Mouse (Mus musculus) kidney, adult 2 months (tissue): ENCODE data around the gene Gtf2h5. TPM values are rescaled to one million over a fixed set of nuclear protein-coding genes. Genes with fewer than 3 reads are reported as not detected.
A peak's percentile ranks its signal among the peaks of the same experiment; 100 is the strongest.

Source experiments
- DNase-seq: peaks from one replicate; pipeline ENCODE4 v3.0.0; 2021
- H3K27ac ChIP-seq: fragments of 200-500 bp; 2 replicates; pipeline ENCODE4 v1.5.1; 2012; ENCODE audit warnings: low read depth, low read length, control low read depth, inconsistent platforms; ENCODE audit not compliant: insufficient read depth
- H3K27me3 ChIP-seq: fragments of 200-500 bp; replicated peaks from 2 replicates; pipeline ENCODE4 v1.6.1; 2012; ENCODE audit warnings: mild to moderate bottlenecking, moderate library complexity, low read length, inconsistent platforms; ENCODE audit not compliant: control insufficient read depth, insufficient read depth
- H3K36me3 ChIP-seq: fragments of 200-500 bp; 2 replicates; pipeline ENCODE4 v1.6.1; 2012; ENCODE audit warnings: mild to moderate bottlenecking, moderate library complexity, low read length, inconsistent platforms; ENCODE audit not compliant: control insufficient read depth, insufficient read depth
- H3K4me1 ChIP-seq: fragments of 200-500 bp; 2 replicates; pipeline ENCODE4 v1.6.1; 2011; ENCODE audit warnings: low read length; ENCODE audit not compliant: control insufficient read depth, insufficient read depth
- H3K4me3 ChIP-seq: fragments of 200-500 bp; 2 replicates; pipeline ENCODE4 v1.5.1; 2011; ENCODE audit warnings: mild to moderate bottlenecking, low read depth, low read length, control low read depth; ENCODE audit not compliant: insufficient read depth
- CTCF ChIP-seq: fragments of 200-500 bp; conservative IDR thresholded peaks from 2 replicates; pipeline ENCODE4 v1.5.1; 2011; ENCODE audit warnings: low read depth, mild to moderate bottlenecking, control low read depth, low read length, moderate library complexity, mixed read lengths; ENCODE audit not compliant: insufficient read depth, insufficient read length
- POLR2A ChIP-seq: fragments of 200-500 bp; IDR thresholded peaks from one replicate; pipeline ENCODE4 v1.6.1; 2011; ENCODE audit warnings: low read depth, low read length, control low read depth
- WGBS: fragments of 180-500 bp; shearing (Covaris S2); methylation state at CpG from one replicate; pipeline ENCODE4 v1.1.7; 2018; 5-methylcytosine and 5-hydroxymethylcytosine counted together
- polyA plus RNA-seq: library from polyadenylated mRNA; depleted of rRNA; stranded (reverse); fragments of >200 nt; gene quantifications from 2 replicates; pipeline ENCODE4 v1.2.3, GENCODE M21; 2012

Gene Gtf2h5
- polyA plus RNA-seq, 1 experiment, result 39.5 TPM

DNA sequence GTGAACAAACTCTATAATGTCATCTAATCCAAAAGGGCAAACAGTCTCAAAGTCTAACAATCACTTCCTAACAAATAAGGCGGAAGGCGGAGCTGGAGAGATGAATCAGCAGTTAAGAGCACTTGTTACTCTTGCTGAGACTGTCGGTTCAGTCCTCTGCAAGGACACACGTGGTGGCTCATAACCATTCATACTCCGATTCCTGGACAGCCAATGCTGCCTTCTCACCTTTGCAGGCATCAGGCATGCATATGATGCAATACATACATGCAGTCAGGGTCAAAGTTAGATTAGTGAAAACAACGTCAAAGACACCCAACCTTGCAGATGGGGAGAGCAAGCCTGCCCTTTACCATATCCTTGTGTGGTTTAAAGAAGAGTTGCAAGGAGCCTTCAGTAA, 12.0 kb downstream of the Gtf2h5 start:
- TF ChIP-seq POLR2A (no peak), CTCF (no peak)
- H3K36me3 ChIP-seq, result no peaks in the 10 kb centered on the region; the same call in 1 of the 2 replicates
- H3K27ac ChIP-seq, result no peak overlapping the region
- H3K4me3 ChIP-seq, result no peak overlapping the region
- no peaks in the 10 kb centered on the region for H3K27me3 ChIP-seq
- no peaks in the 10 kb centered on the region for H3K4me1 ChIP-seq
- DNase-seq, result no peak
- 85% methylated on average over 6 of the region's 6 CpGs for WGBS

DNA sequence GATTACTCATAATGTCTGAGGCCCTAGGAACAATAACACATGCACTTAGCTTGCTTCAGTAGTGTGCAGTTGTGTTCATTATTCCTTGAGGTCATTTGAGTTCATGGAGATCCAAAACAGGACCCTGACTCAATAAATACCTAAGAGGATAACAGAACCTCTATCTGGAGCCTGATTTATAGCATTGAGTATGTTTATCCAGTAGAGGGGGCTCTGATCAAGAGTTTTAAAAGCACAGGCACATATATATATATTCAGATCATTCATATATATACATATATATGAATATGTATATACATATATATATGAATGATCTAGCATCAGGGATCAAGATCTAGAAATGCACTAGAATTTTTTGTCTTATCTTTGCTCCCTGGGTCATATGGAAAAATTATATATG, 16.0 kb downstream of the Gtf2h5 start:
- TF ChIP-seq POLR2A (no peak), CTCF (no peak)
- Histone ChIP-seq H3K4me1 (no peaks in the 10 kb centered on the region), H3K27ac (no peak overlapping the region), H3K4me3 (no peak overlapping the region), H3K36me3 (no peaks in the 10 kb centered on the region), H3K27me3 (no peaks in the 10 kb centered on the region)
- no peak for DNase-seq

DNA sequence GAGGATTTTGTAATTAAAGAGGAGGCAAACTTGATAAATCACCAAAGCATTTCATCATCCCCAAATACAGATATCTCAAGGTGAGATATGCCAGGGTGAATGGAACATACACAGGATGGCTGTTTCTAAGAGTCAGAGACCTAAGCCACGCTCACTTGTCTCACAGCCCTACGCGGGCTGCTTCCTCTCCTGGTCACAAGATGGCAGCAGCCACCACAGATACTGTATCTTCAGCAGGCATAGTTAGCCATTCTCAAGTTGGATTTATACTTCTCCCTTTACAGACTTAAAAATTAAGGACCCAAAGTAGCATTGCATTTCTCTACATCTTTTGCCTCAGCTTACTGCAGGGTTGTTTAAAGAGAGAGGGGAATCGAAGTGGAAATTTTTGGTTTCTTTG, 18.3 kb downstream of the Gtf2h5 start:
- Histone ChIP-seq H3K36me3 (no peaks in the 10 kb centered on the region), H3K27me3 (no peaks in the 10 kb centered on the region), H3K4me3 (no peak overlapping the region), H3K4me1 (no peaks in the 10 kb centered on the region), H3K27ac (no peak overlapping the region)
- TF ChIP-seq CTCF (peak; percentile 92), POLR2A (no peak)
- DNase-seq, result peak; percentile 63
- 32% methylated on average over 4 of the region's 4 CpGs for WGBS

DNA sequence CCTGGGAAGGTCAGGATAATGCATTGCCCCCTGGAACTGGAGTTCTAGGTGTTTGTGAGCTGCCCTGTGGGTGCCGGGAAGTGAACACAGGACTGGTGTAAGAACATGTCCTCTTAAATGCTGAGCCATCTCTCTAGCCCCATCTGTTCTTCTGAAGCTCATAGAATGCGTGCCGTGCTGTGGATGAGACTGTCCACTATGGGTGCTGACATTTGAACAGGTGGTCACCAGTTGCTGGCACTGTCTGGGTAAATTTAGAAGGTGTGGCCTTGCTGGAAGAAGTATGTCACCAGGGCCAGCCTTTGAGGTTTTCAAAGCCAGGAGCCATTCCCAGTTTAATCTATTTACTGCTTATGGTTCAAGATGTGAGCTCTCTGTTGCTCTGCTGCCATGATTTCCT, 22.7 kb downstream of the Gtf2h5 start:
- no peak for DNase-seq
- Histone ChIP-seq H3K4me3 (no peak overlapping the region), H3K36me3 (no peaks in the 10 kb centered on the region), H3K4me1 (no peaks in the 10 kb centered on the region), H3K27ac (no peak overlapping the region), H3K27me3 (no peaks in the 10 kb centered on the region)
- TF ChIP-seq CTCF, result no peak
- 95% methylated on average over 3 of the region's 3 CpGs for WGBS

DNA sequence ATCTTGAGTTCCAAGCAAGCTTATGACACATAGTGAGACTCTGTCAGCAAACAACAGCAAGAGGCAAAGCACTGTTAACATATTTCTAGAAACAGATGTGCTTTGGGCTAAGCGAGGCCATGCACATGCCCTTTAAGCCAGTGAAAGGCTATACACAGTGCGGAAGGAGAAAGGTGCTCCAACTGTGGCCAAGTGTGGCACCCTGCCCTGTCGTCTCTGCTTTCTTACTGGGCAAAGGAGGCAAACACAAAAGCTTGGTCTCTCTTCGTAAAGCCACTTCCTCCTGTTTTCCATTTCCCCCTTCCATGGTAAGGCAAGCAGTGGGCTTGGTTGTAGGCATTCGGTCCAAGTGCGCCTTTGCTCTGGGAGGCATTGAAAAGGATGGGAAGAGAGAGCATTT, 24.0 kb downstream of the Gtf2h5 start:
- 83% methylated on average over 6 of the region's 6 CpGs for WGBS
- no peak overlapping the region for H3K4me3 ChIP-seq
- DNase-seq, result no peak

DNA sequence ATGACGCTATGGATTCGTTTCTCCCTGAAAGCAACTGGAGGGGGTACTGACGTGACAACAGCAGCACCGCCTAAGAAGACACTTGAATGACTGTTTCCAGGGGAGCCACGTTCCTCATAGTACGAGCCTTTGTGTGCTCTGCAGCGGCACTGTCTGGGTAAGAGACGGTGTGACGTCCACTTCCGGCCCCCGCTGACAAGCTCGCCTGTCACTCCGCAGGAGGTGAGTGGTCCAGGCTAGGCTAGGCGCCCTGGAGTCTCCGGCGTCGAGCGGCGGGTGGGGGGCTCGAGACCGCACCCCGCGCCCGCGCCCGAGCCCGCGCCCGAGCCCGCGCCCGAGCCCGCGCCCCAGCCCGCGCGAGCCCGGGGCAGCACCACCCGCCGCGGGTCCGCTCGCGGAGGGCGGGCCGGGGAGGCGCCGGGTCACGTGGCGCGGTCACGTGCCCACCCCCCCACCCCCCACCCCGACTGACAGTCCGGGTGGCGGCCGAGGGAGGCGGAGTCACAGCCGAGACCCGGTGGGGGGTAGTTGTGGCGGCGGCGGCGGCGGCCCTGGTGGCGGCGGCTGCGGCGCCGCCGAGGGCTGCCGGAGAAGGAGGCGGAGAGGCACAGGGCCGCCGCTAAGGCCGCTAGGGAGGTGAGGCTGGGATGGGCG, 26.9 kb downstream of the Gtf2h5 start, which contains the start of gene Tulp4:
Gene Tulp4, plus strand, starts transcription at position 77 of the 654 bp plus-strand sequence.
- DNase-seq, result peak; percentile 89

More for the DNA sequence above, 24.0 kb downstream of the Gtf2h5 start:
- Histone ChIP-seq H3K4me1 (0 out of 2 replicates have a peak, but pooled peaks cover 5% of the 10 kb centered on the region), H3K27me3 (no peaks in the 10 kb centered on the region), H3K36me3 (no peaks in the 10 kb centered on the region), H3K27ac (no peak overlapping the region)
- no peak for TF ChIP-seq CTCF
- TF ChIP-seq POLR2A, result no peak

DNA sequence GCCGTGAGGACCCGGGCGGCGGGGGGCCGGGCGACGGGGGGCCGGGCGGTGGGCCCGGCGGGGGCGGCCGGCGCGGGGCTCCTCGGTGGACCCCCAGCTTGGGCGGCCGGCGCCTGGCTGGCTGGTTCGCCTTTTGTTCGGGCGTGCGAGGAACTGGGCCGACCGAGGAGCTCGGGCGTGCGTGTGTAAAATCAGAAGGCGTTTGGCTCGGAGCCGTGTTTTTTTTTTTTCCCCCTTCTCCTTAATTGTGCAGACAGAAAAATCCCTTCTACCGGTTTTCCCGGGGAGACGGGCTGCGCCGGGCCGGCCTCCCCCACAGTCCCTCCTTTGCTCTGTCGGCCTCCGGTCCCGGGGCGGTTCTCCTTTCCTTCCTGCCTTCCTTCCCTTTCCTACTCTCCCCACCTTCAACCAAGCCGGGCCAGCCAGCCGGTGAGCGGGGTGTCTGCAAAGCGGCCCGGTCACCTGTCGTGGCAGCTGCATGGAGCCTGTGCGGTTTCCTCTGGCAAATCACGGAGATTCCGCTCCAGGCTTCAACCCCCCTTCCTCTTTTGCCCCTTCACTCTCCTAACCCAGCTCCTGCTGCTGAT, 27.5 kb downstream of the Gtf2h5 start:
- TF ChIP-seq CTCF (no peak), POLR2A (no peak)
- Histone ChIP-seq H3K27ac (peak overlapping the region; percentile 73), H3K4me3 (peak overlapping the region; percentile 71), H3K27me3 (no peaks in the 10 kb centered on the region), H3K4me1 (peaks cover 5% of the 10 kb centered on the region; the same call in 1 of the 2 replicates), H3K36me3 (no peaks in the 10 kb centered on the region; the same call in 1 of the 2 replicates)
- peak; percentile 63 for DNase-seq
- WGBS, result under 1% methylated on average over 40 of the region's 50 CpGs

More for the DNA sequence above, 26.9 kb downstream of the Gtf2h5 start, which contains the start of gene Tulp4:
- H3K36me3 ChIP-seq, result no peaks in the 10 kb centered on the region; the same call in 1 of the 2 replicates
- H3K27me3 ChIP-seq, result no peaks in the 10 kb centered on the region
- under 1% methylated on average over 69 of the region's 76 CpGs for WGBS
- H3K4me3 ChIP-seq, result peak within 1 kb of the TSS; percentile 71
- H3K4me1 ChIP-seq, result peaks cover 5% of the 10 kb centered on the region; the same call in 1 of the 2 replicates
- peak within 1 kb of the TSS; percentile 93 for H3K27ac ChIP-seq
- TF ChIP-seq POLR2A (peak; percentile 23), CTCF (no peak)
